Mouse (Mus musculus) liver, embryonic 14.5 days (tissue): Measurements from ENCODE around the gene Stim1.
A peak's percentile ranks its signal among the peaks of the same experiment; 100 is the strongest.

ENCODE experiments used
- CTCF ChIP-seq: IDR thresholded peaks from 2 replicates; pipeline ENCODE4 v1.5.1; 2016; ENCODE audit warnings: antibody characterized with exemption, low read depth, control low read depth
- EP300 ChIP-seq: IDR thresholded peaks from 2 replicates; pipeline ENCODE4 v1.6.1; 2016; ENCODE audit warnings: antibody characterized with exemption, low read depth

GRCm38 (mm10) chr7:102417398-102417797 lies 149.8 kb downstream of the Stim1 start:
- TF ChIP-seq EP300 = no peak
- TF ChIP-seq CTCF = peak; percentile 85
